11 mouse cellular contexts compared by ENCODE assay signal in the genomic region with DNA sequence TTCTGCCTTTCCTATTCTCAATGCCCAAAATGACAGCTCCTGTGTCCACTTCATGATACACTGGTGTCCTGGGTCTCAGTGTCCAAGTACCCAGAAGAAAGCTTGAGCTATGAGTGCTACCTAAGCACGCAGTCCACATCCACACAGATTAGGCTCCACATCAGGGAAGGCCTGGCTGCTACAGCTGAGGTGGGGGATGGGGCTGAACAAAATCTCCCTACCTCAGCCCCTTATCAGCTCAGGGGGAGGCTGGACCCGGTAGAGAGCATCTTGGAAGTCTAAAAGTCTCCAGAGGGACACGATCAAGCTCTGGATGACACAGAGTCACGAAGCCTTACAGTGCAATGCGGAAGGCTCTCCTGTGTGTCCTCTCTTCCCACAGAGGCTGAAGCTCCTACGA. TPM values are rescaled to one million over a fixed set of nuclear protein-coding genes. Genes with fewer than 3 reads are reported as not detected.
DNase-seq lines count a peak whose midpoint lies in the region; ATAC-seq and TF ChIP-seq lines count a peak whose summit lies in the region.
"Had no signal": no experiment of that assay in that cellular context is flagged by ENCODE, and none has a peak within 500 bp of the region (broad histone marks: within the 10 kb centered on the region; RNA-seq: fewer than 3 reads in every experiment).

No protein-coding gene starts in this region.

- no peak overlapping the region for H3K9ac ChIP-seq in hindbrain, postnatal 0 days (replicated peaks; ENCODE audit: low read length)
- no peak overlapping the region; the same call in 1 of the 2 replicates for H3K9ac ChIP-seq in embryonic facial prominence, embryonic 11.5 days (replicated peaks; ENCODE audit: low read length)
- no peak overlapping the region for H3K9ac ChIP-seq in intestine, postnatal 0 days (ENCODE audit: low read depth, low read length)
- no peak overlapping the region for H3K9ac ChIP-seq in midbrain, embryonic 14.5 days (replicated peaks; ENCODE audit: low read length)
- H3K9ac ChIP-seq: hindbrain, embryonic 15.5 days had no signal

- DNase-seq in hindbrain, embryonic 10.5 days (ENCODE audit: low spot score) = no peak
- DNase-seq in hindbrain, postnatal 0 days (ENCODE audit: low spot score) = no peak
- DNase-seq in embryonic facial prominence, embryonic 11.5 days (ENCODE audit: low spot score) = no peak
- DNase-seq in midbrain, embryonic 14.5 days = no peak
- no peak for DNase-seq in cerebellum, adult 11-12 months
- DNase-seq in cerebellum, adult 18-20 months = no peak
- DNase-seq: adrenal gland, adult 8-10 months; cerebellum, adult 9-10 months had no signal

- H3K4me3 ChIP-seq in hindbrain, embryonic 10.5 days = peak overlapping the region; percentile 40; the same call in 1 of the 2 replicates
- no peak overlapping the region for H3K4me3 ChIP-seq in hindbrain, postnatal 0 days (ENCODE audit: low read length)
- no peak overlapping the region for H3K4me3 ChIP-seq in embryonic facial prominence, embryonic 11.5 days (ENCODE audit: low read depth, low read length)
- no peak overlapping the region for H3K4me3 ChIP-seq in intestine, postnatal 0 days (ENCODE audit: low read depth, low read length)
- no peak overlapping the region for H3K4me3 ChIP-seq in midbrain, embryonic 14.5 days (replicated peaks; ENCODE audit: low read depth, low read length)
- H3K4me3 ChIP-seq: hindbrain, embryonic 15.5 days had no signal

- WGBS in hindbrain, embryonic 10.5 days = 56% methylated on average over 6 of the region's 6 CpGs
- WGBS in hindbrain, postnatal 0 days = 72% methylated on average over 6 of the region's 6 CpGs
- 58% methylated on average over 6 of the region's 6 CpGs for WGBS in embryonic facial prominence, embryonic 11.5 days
- WGBS in intestine, postnatal 0 days = 42% methylated on average over 6 of the region's 6 CpGs
- WGBS in midbrain, embryonic 14.5 days = 50% methylated on average over 6 of the region's 6 CpGs

- 0 out of 2 replicates have a peak, but pooled peaks cover 5% of the 10 kb centered on the region for H3K36me3 ChIP-seq in hindbrain, embryonic 10.5 days
- H3K36me3 ChIP-seq in hindbrain, postnatal 0 days (ENCODE audit: insufficient read depth, low read length) = no peaks in the 10 kb centered on the region
- H3K36me3 ChIP-seq in embryonic facial prominence, embryonic 11.5 days (replicated peaks; ENCODE audit: control insufficient read depth, insufficient read depth, low read depth, low read length) = no peaks in the 10 kb centered on the region
- no peaks in the 10 kb centered on the region for H3K36me3 ChIP-seq in intestine, postnatal 0 days (ENCODE audit: control insufficient read depth, insufficient read depth)
- no peaks in the 10 kb centered on the region for H3K36me3 ChIP-seq in midbrain, embryonic 14.5 days (ENCODE audit: control insufficient read depth, insufficient read depth, low read length)
- H3K36me3 ChIP-seq: hindbrain, embryonic 15.5 days had no signal

- no peak overlapping the region for H3K4me2 ChIP-seq in hindbrain, postnatal 0 days (ENCODE audit: low read depth, low read length)
- no peak overlapping the region for H3K4me2 ChIP-seq in embryonic facial prominence, embryonic 11.5 days (ENCODE audit: low read depth, low read length)
- H3K4me2 ChIP-seq in intestine, postnatal 0 days (replicated peaks; ENCODE audit: low read depth) = peak overlapping the region; percentile 67; the same call in 1 of the 2 replicates
- H3K4me2 ChIP-seq in midbrain, embryonic 14.5 days (ENCODE audit: low read length) = peak overlapping the region; percentile 41; the same call in 1 of the 2 replicates

- H3K27me3 ChIP-seq in hindbrain, embryonic 10.5 days (ENCODE audit: insufficient read depth, poor library complexity, severe bottlenecking) = peaks cover 14% of the 10 kb centered on the region
- H3K27me3 ChIP-seq in hindbrain, postnatal 0 days (ENCODE audit: insufficient read depth, low read length) = no peaks in the 10 kb centered on the region
- no peaks in the 10 kb centered on the region for H3K27me3 ChIP-seq in embryonic facial prominence, embryonic 11.5 days (ENCODE audit: control insufficient read depth, insufficient read depth, low read length)
- no peaks in the 10 kb centered on the region for H3K27me3 ChIP-seq in intestine, postnatal 0 days (replicated peaks; ENCODE audit: control insufficient read depth, insufficient read depth, low read length)
- H3K27me3 ChIP-seq in midbrain, embryonic 14.5 days (ENCODE audit: control insufficient read depth, insufficient read depth, low read length) = no peaks in the 10 kb centered on the region
- H3K27me3 ChIP-seq: hindbrain, embryonic 15.5 days had no signal

- peak overlapping the region; percentile 80 for H3K27ac ChIP-seq in hindbrain, embryonic 10.5 days
- no peak overlapping the region for H3K27ac ChIP-seq in hindbrain, postnatal 0 days
- no peak overlapping the region for H3K27ac ChIP-seq in embryonic facial prominence, embryonic 11.5 days (replicated peaks; ENCODE audit: low read depth, low read length)
- peak overlapping the region; percentile 87 for H3K27ac ChIP-seq in intestine, postnatal 0 days (ENCODE audit: low read depth, low read length)
- no peak overlapping the region for H3K27ac ChIP-seq in midbrain, embryonic 14.5 days (replicated peaks; ENCODE audit: low read depth, low read length)
- H3K27ac ChIP-seq: hindbrain, embryonic 15.5 days had no signal

- ATAC-seq in hindbrain, postnatal 0 days = no peak
- peak; percentile 20 for ATAC-seq in embryonic facial prominence, embryonic 11.5 days (replicated peaks; ENCODE audit: insufficient number of reproducible peaks, low FRiP score, low TSS enrichment, low read depth)
- no peak for ATAC-seq in intestine, postnatal 0 days
- ATAC-seq in midbrain, embryonic 14.5 days (ENCODE audit: low FRiP score, low TSS enrichment) = no peak; the same call in 1 of the 2 replicates
- no peak for ATAC-seq in megakaryocyte progenitor cell, adult 5-6 weeks (replicated peaks; ENCODE audit: poor library complexity)

- H3K4me1 ChIP-seq in hindbrain, embryonic 10.5 days (replicated peaks) = peaks cover 60% of the 10 kb centered on the region
- peaks cover 6% of the 10 kb centered on the region; the same call in 1 of the 2 replicates for H3K4me1 ChIP-seq in hindbrain, postnatal 0 days (ENCODE audit: insufficient read depth, low read length)
- H3K4me1 ChIP-seq in embryonic facial prominence, embryonic 11.5 days (ENCODE audit: control insufficient read depth, insufficient read depth, low read length) = peaks cover 9% of the 10 kb centered on the region
- 0 out of 2 replicates have a peak, but pooled peaks cover 10% of the 10 kb centered on the region for H3K4me1 ChIP-seq in intestine, postnatal 0 days (replicated peaks; ENCODE audit: control insufficient read depth, insufficient read depth, low read length)
- H3K4me1 ChIP-seq in midbrain, embryonic 14.5 days (ENCODE audit: control insufficient read depth, insufficient read depth, low read length) = peaks cover 18% of the 10 kb centered on the region

- no peak for TF ChIP-seq CTCF in hindbrain, postnatal 0 days (IDR thresholded peaks at IDR 0.05; ENCODE audit: low read depth)
- TF ChIP-seq CTCF in intestine, postnatal 0 days (IDR thresholded peaks at IDR 0.05; ENCODE audit: low read depth) = no peak

- H3K9me3 ChIP-seq in hindbrain, embryonic 10.5 days = no peaks in the 10 kb centered on the region
- H3K9me3 ChIP-seq in hindbrain, postnatal 0 days (ENCODE audit: low read length) = no peaks in the 10 kb centered on the region
- no peaks in the 10 kb centered on the region for H3K9me3 ChIP-seq in embryonic facial prominence, embryonic 11.5 days (replicated peaks; ENCODE audit: control insufficient read depth, low read length)
- no peaks in the 10 kb centered on the region for H3K9me3 ChIP-seq in intestine, postnatal 0 days (ENCODE audit: control insufficient read depth)
- no peaks in the 10 kb centered on the region for H3K9me3 ChIP-seq in midbrain, embryonic 14.5 days (ENCODE audit: control insufficient read depth, low read length)
- H3K9me3 ChIP-seq: hindbrain, embryonic 15.5 days had no signal

RNA-seq across cellular contexts. Expression of a gene that starts 35.6 kb away (rescaled TPM):
- 65.9 and 87.0 TPM in 2 replicates for polyA plus RNA-seq in hindbrain, embryonic 10.5 days (2016; fragmentation: Nextera tagmentation; extraction: Ambion mirVana)
- total RNA-seq in hindbrain, postnatal 0 days (2014; rRNA removed) = 217 and 236 TPM in 2 replicates
- polyA plus RNA-seq in hindbrain, postnatal 0 days (2015; fragmentation: Nextera tagmentation; extraction: Ambion mirVana) = 116 and 130 TPM in 2 replicates
- polyA plus RNA-seq in embryonic facial prominence, embryonic 11.5 days (2014; fragmentation: Nextera tagmentation; extraction: Ambion mirVana) = 37.4 and 37.7 TPM in 2 replicates
- polyA plus RNA-seq in intestine, postnatal 0 days (2015; fragmentation: Nextera tagmentation; extraction: Ambion mirVana) = 21.2 and 22.5 TPM in 2 replicates
- 144 and 154 TPM in 2 replicates for polyA plus RNA-seq in midbrain, embryonic 14.5 days (2014; fragmentation: Nextera tagmentation; extraction: Ambion mirVana)
- total RNA-seq in megakaryocyte progenitor cell, adult 5-6 weeks (2015) = 0.39 and 1.5 TPM in 2 replicates
- 0.46 and 1.1 TPM in 2 replicates for total RNA-seq in megakaryocyte progenitor cell, adult 5-6 weeks (2017)

Comparison
In these comparisons a context has a peak if more than half of its experiments do, and no peak if none do; other contexts are left out.
1. H3K27ac ChIP-seq: peak in hindbrain, embryonic 10.5 days (single experiment) and intestine, postnatal 0 days (single experiment); none in hindbrain, postnatal 0 days (single experiment), embryonic facial prominence, embryonic 11.5 days (single experiment) and midbrain, embryonic 14.5 days (single experiment).
2. H3K4me2 ChIP-seq: peak in intestine, postnatal 0 days (single experiment) and midbrain, embryonic 14.5 days (single experiment); none in hindbrain, postnatal 0 days (single experiment) and embryonic facial prominence, embryonic 11.5 days (single experiment).